Mouse (Mus musculus): ENCODE results near the gene Slf1. TPM values are rescaled to one million over a fixed set of nuclear protein-coding genes. Genes with fewer than 3 reads are reported as not detected.

Slf1 gene
- 6.0 and 6.4 TPM in 2 replicates for polyA plus RNA-seq (2012; rRNA removed; ENCODE audit: low replicate concordance)

DNA sequence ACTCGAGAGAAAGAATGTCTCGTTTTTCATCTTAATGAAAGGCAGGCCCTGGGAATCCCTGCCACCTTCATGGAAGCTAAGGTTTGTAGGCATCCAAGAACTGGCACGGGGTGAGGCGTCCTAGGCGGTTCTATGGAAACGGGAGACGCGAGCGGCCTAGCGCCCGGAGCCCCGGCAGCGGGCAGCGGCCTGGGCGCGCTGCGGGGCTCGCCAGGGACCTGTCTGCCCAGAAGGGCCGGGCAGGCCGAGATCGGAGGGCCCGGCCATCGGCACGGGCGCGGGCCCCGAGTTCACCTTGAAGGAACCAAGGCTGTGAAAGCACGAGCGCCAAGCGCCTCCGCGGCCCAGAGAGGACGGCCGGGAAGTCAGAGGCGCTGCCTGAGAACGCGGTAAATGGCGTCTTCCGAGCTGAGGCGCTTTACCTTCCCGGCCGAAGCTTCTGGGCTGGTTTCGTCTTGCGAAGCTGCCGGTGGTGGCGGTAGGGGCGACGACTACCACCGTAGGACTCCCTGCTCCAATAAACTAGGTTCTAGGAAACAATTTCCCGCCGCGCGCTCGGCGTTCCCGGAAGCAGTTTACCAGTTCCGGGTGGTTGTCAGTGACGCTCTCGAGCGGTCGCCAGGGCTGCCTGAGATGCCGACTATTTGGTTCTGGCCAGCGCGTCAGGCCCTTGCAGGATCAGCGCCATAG, at the start of gene Slf1, which contains the start of gene 2210408I21Rik:
Gene Slf1, minus strand, starts transcription at position 543 of the 690 bp plus-strand sequence.
Gene 2210408I21Rik, plus strand, starts transcription at position 610 of the 690 bp plus-strand sequence.

Other genes starting within 250 kb of the Slf1 start
- gene 2210408I21Rik, start 67 bp upstream of the Slf1 start, polyA plus RNA-seq (2012; rRNA removed; ENCODE audit: low replicate concordance) = 1.2 and 1.5 TPM in 2 replicates